Mouse (Mus musculus) neural tube, embryonic 11.5 days (tissue): Measurements from ENCODE around the gene Creb3l2. TPM values are rescaled to one million over a fixed set of nuclear protein-coding genes. Genes with fewer than 3 reads are reported as not detected.
A peak's percentile ranks its signal among the peaks of the same experiment; 100 is the strongest.
"Not testable (repeated sequence)": the region's sequence is repeated elsewhere in the genome, so short reads cannot be mapped to it uniquely, and the experiment has no call there.

Source experiments
- ATAC-seq: fragments of 200-750 bp; cut with Nextera tagmentation; 2 replicates; pipeline ENCODE4 v1.8.0; 2017; ENCODE audit warnings: moderate number of reproducible peaks, mild to moderate bottlenecking, moderate TSS enrichment, moderate library complexity; ENCODE audit not compliant: insufficient read depth, low FRiP score, low TSS enrichment
- DNase-seq: peaks from one replicate; pipeline ENCODE4 v3.0.0-alpha.2; 2015; ENCODE audit warnings: low spot score
- H3K27ac ChIP-seq: fragments of 300-500 bp; sonication (generic); 2 replicates; pipeline ENCODE4 v1.5.1; 2014; ENCODE audit warnings: low read depth, mild to moderate bottlenecking, low read length
- H3K27me3 ChIP-seq: fragments of 300-500 bp; sonication (generic); 2 replicates; pipeline ENCODE4 v1.6.1; 2014; ENCODE audit warnings: mild to moderate bottlenecking, low read length, mixed read lengths; ENCODE audit not compliant: control insufficient read depth, insufficient read depth
- H3K36me3 ChIP-seq: fragments of 300-500 bp; sonication (generic); 2 replicates; pipeline ENCODE4 v1.6.1; 2014; ENCODE audit warnings: mild to moderate bottlenecking, low read length, moderate library complexity, mixed read lengths; ENCODE audit not compliant: control insufficient read depth, insufficient read depth
- H3K4me1 ChIP-seq: fragments of 300-500 bp; sonication (generic); 2 replicates; pipeline ENCODE4 v1.6.1; 2014; ENCODE audit warnings: low read length, mixed read lengths; ENCODE audit not compliant: control insufficient read depth, insufficient read depth
- H3K4me2 ChIP-seq: fragments of 300-500 bp; sonication (generic); 2 replicates; pipeline ENCODE4 v1.6.1; 2014; ENCODE audit warnings: low read depth, mild to moderate bottlenecking, moderate library complexity
- H3K4me3 ChIP-seq: fragments of 300-500 bp; sonication (generic); 2 replicates; pipeline ENCODE4 v1.5.1; 2014; ENCODE audit warnings: low read depth, low read length
- H3K9ac ChIP-seq: fragments of 300-500 bp; sonication (generic); 2 replicates; pipeline ENCODE4 v1.6.1; 2014; ENCODE audit warnings: mild to moderate bottlenecking, low read length
- H3K9me3 ChIP-seq: fragments of 300-500 bp; sonication (generic); 2 replicates; pipeline ENCODE4 v1.6.1; 2016; ENCODE audit warnings: low read length; ENCODE audit not compliant: control insufficient read depth
- WGBS: fragments of 180-500 bp; shearing (Covaris S2); extraction: QIAGEN DNeasy Blood & Tissue Kit; methylation state at CpG from one replicate; pipeline ENCODE4 v1.1.7; 2014; 5-methylcytosine and 5-hydroxymethylcytosine counted together
- polyA plus RNA-seq: library from polyadenylated mRNA; unstranded; fragments of >200 nt; fragmentation: Nextera tagmentation; extraction: Ambion mirVana; gene quantifications from 2 replicates; pipeline ENCODE4 v1.2.1, GENCODE M21; 2014

Creb3l2 gene
- polyA plus RNA-seq, 1 experiment from 2014 or later: 14.5 TPM

- H3K9ac ChIP-seq: no peak overlapping the region
- DNase-seq (no peak), ATAC-seq (no peak)
- no peaks in the 10 kb centered on the region for H3K4me1 ChIP-seq
- H3K36me3 ChIP-seq: no peaks in the 10 kb centered on the region
- 54% methylated on average over 5 of the region's 5 CpGs for WGBS
- H3K27ac ChIP-seq: no peak overlapping the region
- H3K27me3 ChIP-seq: no peaks in the 10 kb centered on the region
- no peak overlapping the region for H3K4me3 ChIP-seq
- no peaks in the 10 kb centered on the region for H3K9me3 ChIP-seq
- no peak overlapping the region for H3K4me2 ChIP-seq
Observed at GRCm38 (mm10) chr6:37465847-37466246, 23.9 kb upstream of the Creb3l2 start.

DNA sequence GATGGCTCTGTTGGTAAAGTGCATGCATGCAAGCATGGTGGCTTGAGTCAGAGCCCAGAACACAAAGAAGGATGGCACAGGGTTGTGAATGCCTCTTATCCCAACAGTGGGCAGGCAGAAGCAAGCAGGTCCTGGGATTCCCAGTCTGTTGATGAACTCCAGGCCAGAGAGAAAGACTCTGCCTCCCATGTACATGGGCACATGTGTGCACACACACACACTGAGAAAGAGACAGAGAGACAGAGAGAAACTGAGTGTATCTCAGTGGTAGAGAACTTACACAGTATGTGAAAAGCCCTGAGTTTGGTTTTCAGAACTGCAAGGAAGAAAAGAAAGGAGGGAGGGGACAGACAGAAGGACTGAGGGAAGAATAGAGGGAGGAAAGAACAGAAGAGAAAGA lies 23.4 kb upstream of the Creb3l2 start:
- no peak overlapping the region for H3K4me2 ChIP-seq
- DNase-seq: no peak
- H3K27ac ChIP-seq: no peak overlapping the region
- no peaks in the 10 kb centered on the region for H3K36me3 ChIP-seq
- H3K27me3 ChIP-seq: no peaks in the 10 kb centered on the region
- no peak overlapping the region for H3K4me3 ChIP-seq
- H3K9ac ChIP-seq: no peak overlapping the region
- H3K9me3 ChIP-seq: no peaks in the 10 kb centered on the region
- ATAC-seq: no peak
- no peaks in the 10 kb centered on the region for H3K4me1 ChIP-seq

DNA sequence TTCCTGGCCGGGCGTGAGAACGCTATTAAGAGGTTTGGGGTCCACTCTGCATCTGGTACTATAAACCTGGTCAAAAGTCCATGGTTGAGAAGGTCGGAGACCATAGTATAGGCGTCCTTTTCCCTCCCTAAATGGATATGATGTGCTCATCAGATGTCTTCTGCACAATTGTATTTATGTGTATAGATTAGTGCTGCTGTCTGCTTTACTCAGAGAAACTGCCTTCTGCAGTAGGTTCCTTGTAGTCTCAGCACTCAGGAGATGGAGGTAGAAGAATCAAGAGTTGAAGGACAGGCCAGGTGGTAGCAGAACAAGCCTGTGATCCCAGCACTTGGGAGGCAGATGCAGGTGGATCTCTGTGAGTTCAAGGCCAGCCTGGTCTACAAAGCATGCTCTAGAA lies 22.6 kb upstream of the Creb3l2 start:
- Histone ChIP-seq H3K9me3 (no peaks in the 10 kb centered on the region), H3K4me3 (peak overlapping the region; percentile 31), H3K4me1 (no peaks in the 10 kb centered on the region), H3K27me3 (no peaks in the 10 kb centered on the region), H3K9ac (peak overlapping the region; percentile 37), H3K36me3 (no peaks in the 10 kb centered on the region), H3K4me2 (peak overlapping the region; percentile 56), H3K27ac (no peak overlapping the region)
- WGBS: 3% methylated on average over 5 of the region's 5 CpGs
- DNase-seq (no peak), ATAC-seq (peak; percentile 69; the same call in 1 of the 2 replicates)

- ATAC-seq (peak; percentile 88), DNase-seq (peak; percentile 68)
- peak overlapping the region; percentile 56; the same call in 1 of the 2 replicates for H3K4me2 ChIP-seq
- H3K27ac ChIP-seq, H3K4me1 ChIP-seq, H3K9ac ChIP-seq, H3K9me3 ChIP-seq, H3K27me3 ChIP-seq, H3K36me3 ChIP-seq: not testable (repeated sequence)
- H3K4me3 ChIP-seq: peak overlapping the region; percentile 31
- under 1% methylated on average over 6 of the region's 25 CpGs for WGBS
Observed at GRCm38 (mm10) chr6:37463517-37464482, 21.9 kb upstream of the Creb3l2 start.

- Histone ChIP-seq H3K36me3 (no peaks in the 10 kb centered on the region), H3K9me3 (no peaks in the 10 kb centered on the region), H3K27ac (no peak overlapping the region), H3K4me2 (no peak overlapping the region), H3K4me1 (no peaks in the 10 kb centered on the region), H3K4me3 (no peak overlapping the region), H3K27me3 (no peaks in the 10 kb centered on the region), H3K9ac (no peak overlapping the region)
- no peak for ATAC-seq
- 89% methylated on average over 6 of the region's 6 CpGs for WGBS
- DNase-seq: no peak
Observed at GRCm38 (mm10) chr6:37460681-37461080, 18.7 kb upstream of the Creb3l2 start.

- not testable (repeated sequence) for H3K36me3 ChIP-seq, H3K9ac ChIP-seq, ATAC-seq, H3K4me2 ChIP-seq, DNase-seq, H3K27ac ChIP-seq, H3K9me3 ChIP-seq, H3K4me3 ChIP-seq, H3K27me3 ChIP-seq, H3K4me1 ChIP-seq
- WGBS: 52% methylated on average over 9 of the region's 9 CpGs
Observed at GRCm38 (mm10) chr6:37459656-37460055, 17.7 kb upstream of the Creb3l2 start.

GRCm38 (mm10) chr6:37457990-37458655 lies 16.2 kb upstream of the Creb3l2 start:
- Histone ChIP-seq H3K9me3 (no peaks in the 10 kb centered on the region), H3K27me3 (no peaks in the 10 kb centered on the region), H3K4me1 (no peaks in the 10 kb centered on the region), H3K4me3 (no peak overlapping the region), H3K4me2 (no peak overlapping the region), H3K27ac (no peak overlapping the region), H3K9ac (no peak overlapping the region), H3K36me3 (no peaks in the 10 kb centered on the region)
- no peak for DNase-seq
- no peak for ATAC-seq
- 44% methylated on average over 10 of the region's 10 CpGs for WGBS

DNA sequence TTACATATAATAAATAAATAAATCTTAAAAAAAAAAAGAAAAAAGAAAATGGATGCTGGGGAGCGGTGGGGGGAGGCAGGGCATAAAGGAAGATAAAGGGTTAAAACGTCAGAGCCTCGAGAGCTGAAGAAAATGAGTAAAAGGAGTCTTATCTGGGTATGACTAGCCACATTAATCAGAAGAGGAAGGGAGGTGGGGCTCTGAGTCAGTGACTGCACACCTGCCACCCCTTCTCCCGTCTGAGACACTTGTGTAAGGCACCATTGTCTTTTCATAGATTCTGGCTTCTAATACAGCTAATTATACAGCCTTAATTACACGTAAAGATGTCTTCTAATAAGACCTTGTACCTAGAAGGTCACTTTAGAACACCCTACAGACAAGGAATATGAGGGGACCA lies 13.6 kb upstream of the Creb3l2 start:
- Histone ChIP-seq H3K9ac (no peak overlapping the region), H3K9me3 (no peaks in the 10 kb centered on the region), H3K4me3 (no peak overlapping the region), H3K27ac (no peak overlapping the region), H3K4me1 (no peaks in the 10 kb centered on the region), H3K27me3 (no peaks in the 10 kb centered on the region), H3K4me2 (no peak overlapping the region), H3K36me3 (no peaks in the 10 kb centered on the region)
- DNase-seq (no peak), ATAC-seq (no peak)
- 75% methylated on average over 5 of the region's 5 CpGs for WGBS

- Histone ChIP-seq H3K36me3 (no peaks in the 10 kb centered on the region), H3K27ac (no peak overlapping the region), H3K9me3 (no peaks in the 10 kb centered on the region), H3K9ac (no peak overlapping the region), H3K4me3 (no peak overlapping the region), H3K4me2 (no peak overlapping the region), H3K4me1 (no peaks in the 10 kb centered on the region), H3K27me3 (no peaks in the 10 kb centered on the region)
- no peak for DNase-seq
- no peak for ATAC-seq
- 76% methylated on average over 4 of the region's 4 CpGs for WGBS
Observed at GRCm38 (mm10) chr6:37453047-37453446, 11.1 kb upstream of the Creb3l2 start.
